Mouse (Mus musculus) mouse trophoblast stem cell (cell line): ENCODE results near the gene Xrn1.
"Not testable (repeated sequence)": the region's sequence is repeated elsewhere in the genome, so short reads cannot be mapped to it uniquely, and the experiment has no call there.

Experiments
- in situ Hi-C, 2 experiments: fragments of 300-500 bp; cut with MseI, MboI; formaldehyde crosslinking; loops; 2 replicates in 1 of 2; 3 replicates in 1 of 2; pipeline ENCODE4 v1.15.1; 2025

Gene Xrn1

DNA sequence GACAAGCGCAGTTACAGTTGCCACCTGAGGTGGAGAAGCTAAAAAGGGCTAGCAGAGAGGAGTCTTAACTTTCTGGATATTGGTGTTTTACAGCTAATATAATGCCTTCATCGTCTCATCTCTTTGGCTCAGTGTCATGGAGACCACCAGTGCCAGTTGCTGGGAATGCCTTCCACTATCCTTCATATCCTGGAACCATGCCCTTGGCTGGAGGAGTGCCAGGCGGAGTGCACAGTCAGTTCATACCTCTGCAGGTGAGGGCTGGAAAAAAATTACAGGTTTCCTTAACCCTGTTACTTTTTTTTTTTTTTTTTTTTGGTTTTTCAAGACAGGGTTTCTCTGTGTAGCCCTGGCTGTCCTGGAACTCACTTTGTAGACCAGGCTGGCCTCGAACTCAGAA lies 96.9 kb downstream of the Xrn1 start:
- in situ Hi-C loops, result no loop called here

GRCm38 (mm10) chr9:96054878-96055277 lies 100.3 kb downstream of the Xrn1 start:
- in situ Hi-C loops, result no loop called here

DNA sequence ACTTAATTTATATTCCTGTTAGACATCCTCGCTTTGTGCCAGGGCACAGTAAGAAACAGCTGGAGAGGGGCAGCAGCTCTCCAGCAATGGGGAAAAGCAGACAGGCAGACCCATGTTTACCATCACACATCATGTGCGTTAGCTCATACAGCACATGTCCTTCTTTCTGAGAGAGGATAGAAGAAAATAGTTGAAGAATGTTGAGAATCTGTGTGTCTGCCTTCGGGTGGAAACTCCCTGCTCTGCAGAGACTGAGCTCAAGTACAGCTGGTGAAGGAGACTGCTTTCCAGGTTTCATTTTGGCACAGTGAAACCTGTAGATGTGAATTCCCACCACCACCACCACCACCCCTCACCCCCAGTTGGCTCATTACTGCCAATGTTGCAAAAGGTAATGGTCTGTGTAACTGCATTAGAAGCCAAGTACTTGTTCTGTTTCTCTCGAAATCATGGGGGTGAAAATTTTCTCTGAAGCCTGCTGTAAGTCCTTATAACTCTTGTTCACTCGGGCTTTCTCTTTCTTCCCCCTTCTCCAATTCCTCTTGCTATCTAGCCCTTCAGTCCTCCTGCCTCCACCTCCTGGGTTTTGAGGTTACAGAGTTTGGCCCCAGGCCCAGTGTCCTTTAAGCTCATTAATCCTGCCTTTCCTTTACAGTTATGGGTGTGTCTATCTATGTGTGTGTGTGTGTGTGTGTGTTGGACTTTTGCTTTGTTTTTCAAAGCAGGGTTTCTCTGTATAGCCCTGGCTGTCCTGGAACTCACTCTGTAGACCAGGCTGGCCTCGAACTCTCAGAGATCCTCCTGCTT lies 102.1 kb downstream of the Xrn1 start:
- in situ Hi-C loops, result no loop called here

DNA sequence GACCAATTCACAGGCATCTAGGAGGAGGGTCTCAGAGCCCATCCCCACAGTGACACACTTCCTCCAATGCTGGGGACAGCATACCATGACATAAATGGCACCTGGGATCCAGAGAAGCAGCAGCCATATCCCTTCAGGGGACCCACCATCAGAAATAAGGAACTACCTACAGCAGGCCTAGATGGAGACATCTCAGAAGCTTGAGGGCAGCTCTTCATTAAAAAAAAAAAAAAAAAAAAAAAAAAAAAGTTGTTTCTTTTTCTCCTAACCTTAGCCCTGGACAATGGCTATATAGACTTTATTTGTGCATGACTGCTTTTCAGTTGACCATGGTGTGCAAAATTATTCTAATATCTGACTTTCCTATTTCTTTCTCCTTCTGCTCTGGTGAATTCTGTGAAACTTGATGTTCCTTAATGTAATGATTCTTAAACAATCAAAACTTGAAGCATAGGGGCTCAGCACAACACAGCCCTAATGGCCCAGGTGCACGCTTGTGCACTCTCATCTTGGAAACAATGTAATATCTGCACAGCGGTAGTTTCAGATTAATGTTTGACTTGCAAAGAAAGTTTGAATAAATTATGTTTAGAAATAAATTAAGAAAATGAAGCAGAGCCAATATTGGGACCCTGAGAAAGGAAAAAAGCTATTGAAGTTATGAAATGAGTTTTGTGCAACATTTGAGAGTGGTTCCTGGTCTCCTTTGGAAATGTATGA lies 108.7 kb downstream of the Xrn1 start:
- in situ Hi-C loops, result no loop called here

GRCm38 (mm10) chr9:96063803-96064475 lies 109.4 kb downstream of the Xrn1 start:
- in situ Hi-C loops, result no loop called here

DNA sequence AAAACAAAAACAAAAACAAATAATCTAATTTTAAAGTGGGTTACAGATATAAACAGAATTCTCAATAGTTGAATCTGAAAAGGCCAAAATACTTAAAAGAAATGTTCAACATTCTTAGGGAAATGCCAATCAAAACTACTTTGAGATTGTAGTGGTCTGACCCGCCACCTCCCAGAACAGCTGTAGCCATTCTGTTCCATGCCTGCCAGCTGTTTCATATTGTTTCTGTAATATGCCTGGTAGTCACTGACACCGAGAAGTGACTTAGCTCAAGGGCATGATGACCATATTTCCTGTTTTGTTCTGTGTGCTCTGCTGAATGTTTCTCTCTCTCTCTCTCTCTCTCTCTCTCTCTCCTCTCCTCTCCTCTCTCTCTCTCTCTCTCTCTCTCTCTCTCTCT lies 112.9 kb downstream of the Xrn1 start:
- in situ Hi-C loops, result no loop called here

GRCm38 (mm10) chr9:96078752-96079315 lies 124.3 kb downstream of the Xrn1 start:
- in situ Hi-C loops, result no loop called here

- in situ Hi-C loops, result no loop called here
Observed at GRCm38 (mm10) chr9:96085293-96085692, 130.7 kb downstream of the Xrn1 start.

GRCm38 (mm10) chr9:96087671-96088070 lies 133.1 kb downstream of the Xrn1 start:
- in situ Hi-C loops, result no loop called here

DNA sequence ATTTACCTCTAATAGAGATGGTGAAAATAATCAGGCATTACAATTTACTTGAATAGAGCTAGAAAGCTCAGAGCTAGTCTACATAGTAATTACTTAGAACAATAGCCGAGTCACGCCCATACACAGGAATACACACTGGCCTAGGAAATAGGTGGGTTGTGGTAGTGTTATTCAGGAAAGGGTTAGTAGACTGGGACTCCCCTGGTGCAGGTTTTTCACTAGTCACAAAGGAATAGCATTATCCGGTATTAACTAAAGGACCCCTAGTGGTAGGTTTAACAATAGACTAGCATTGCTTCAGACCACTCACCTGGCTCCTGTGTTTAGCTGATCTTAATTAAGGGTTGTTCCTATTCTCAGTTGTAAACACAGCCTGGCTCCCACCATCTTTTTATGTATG lies 133.9 kb downstream of the Xrn1 start:
- in situ Hi-C loops, result not testable (repeated sequence)

- in situ Hi-C loops, result not testable (repeated sequence)
Observed at GRCm38 (mm10) chr9:96092637-96093036, 138.1 kb downstream of the Xrn1 start.

DNA sequence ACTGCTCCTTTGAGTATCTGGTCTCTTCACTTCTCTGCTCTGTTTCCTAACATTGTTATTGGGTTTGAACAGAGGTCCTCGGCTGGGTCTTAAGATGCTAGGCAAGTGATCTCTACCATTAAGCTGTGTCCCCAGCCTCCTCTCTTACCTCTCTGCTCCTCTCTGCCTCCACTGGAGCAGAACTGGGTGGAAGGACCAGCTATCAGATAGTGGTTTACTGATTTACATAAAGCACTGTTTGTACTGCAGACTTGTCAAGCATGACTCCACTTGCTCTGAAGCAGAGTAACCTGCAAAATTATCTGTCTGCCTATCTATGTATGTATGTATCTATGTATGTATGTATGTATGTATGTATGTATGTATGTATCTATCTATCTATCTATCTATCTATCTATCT lies 138.7 kb downstream of the Xrn1 start:
- in situ Hi-C loops, result no loop called here

GRCm38 (mm10) chr9:96094341-96094740 lies 139.8 kb downstream of the Xrn1 start:
- in situ Hi-C loops, result no loop called here

DNA sequence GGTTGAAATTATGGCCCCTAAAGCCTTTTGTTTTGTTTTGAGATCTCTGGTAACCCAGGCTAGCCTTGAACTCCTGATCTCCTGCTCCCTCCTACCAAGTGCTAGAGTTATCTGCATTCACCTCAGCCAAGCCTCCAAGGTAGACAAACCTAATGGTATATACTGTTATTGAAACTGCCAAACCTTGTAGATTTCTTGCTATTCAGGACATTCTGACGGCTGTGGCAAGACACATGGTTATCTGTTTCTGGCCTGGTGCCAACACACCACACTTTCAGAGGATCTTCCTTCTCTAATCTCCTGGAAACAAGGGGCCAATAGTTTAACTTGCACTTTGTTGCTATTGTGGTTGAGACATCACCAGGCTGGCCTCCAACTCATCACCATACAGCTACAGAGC lies 140.6 kb downstream of the Xrn1 start:
- in situ Hi-C loops, result no loop called here

- in situ Hi-C loops, result no loop called here
Observed at GRCm38 (mm10) chr9:96102846-96103245, 148.3 kb downstream of the Xrn1 start.
